Mouse (Mus musculus) embryonic facial prominence, embryonic 12.5 days (tissue): ENCODE data around the gene D17H6S53E. TPM values are rescaled to one million over a fixed set of nuclear protein-coding genes. Genes with fewer than 3 reads are reported as not detected.

Experiments
- ATAC-seq: fragments of 200-750 bp; cut with Nextera tagmentation; 2 replicates; pipeline ENCODE4 v1.8.0; 2017; ENCODE audit not compliant: insufficient number of reproducible peaks, insufficient read depth, low FRiP score, low TSS enrichment
- H3K27ac ChIP-seq: fragments of 300-500 bp; sonication (generic); 2 replicates; pipeline ENCODE4 v1.5.1; 2016; ENCODE audit warnings: mild to moderate bottlenecking
- H3K27me3 ChIP-seq: fragments of 300-500 bp; sonication (generic); 2 replicates; pipeline ENCODE4 v1.6.1; 2016; ENCODE audit warnings: mild to moderate bottlenecking, moderate library complexity
- H3K36me3 ChIP-seq: fragments of 300-500 bp; sonication (generic); 2 replicates; pipeline ENCODE4 v1.6.1; 2016; ENCODE audit warnings: mild to moderate bottlenecking
- H3K4me1 ChIP-seq: fragments of 300-500 bp; sonication (generic); 2 replicates; pipeline ENCODE4 v1.6.1; 2016
- H3K4me2 ChIP-seq: fragments of 300-500 bp; sonication (generic); replicated peaks from 2 replicates; pipeline ENCODE4 v1.6.1; 2016; ENCODE audit warnings: mild to moderate bottlenecking, moderate library complexity
- H3K4me3 ChIP-seq: fragments of 300-500 bp; sonication (generic); 2 replicates; pipeline ENCODE4 v1.5.1; 2016; ENCODE audit warnings: mild to moderate bottlenecking
- H3K9ac ChIP-seq: fragments of 300-500 bp; sonication (generic); 2 replicates; pipeline ENCODE4 v1.6.1; 2016; ENCODE audit warnings: mild to moderate bottlenecking, moderate library complexity
- H3K9me3 ChIP-seq: fragments of 300-500 bp; sonication (generic); 2 replicates; pipeline ENCODE4 v1.6.1; 2016; ENCODE audit warnings: mild to moderate bottlenecking, moderate library complexity
- WGBS: fragments of 180-500 bp; shearing (Covaris S2); methylation state at CpG from one replicate; pipeline ENCODE4 v1.1.7; 2016; 5-methylcytosine and 5-hydroxymethylcytosine counted together
- polyA plus RNA-seq: library from polyadenylated mRNA; unstranded; fragments of >200 nt; fragmentation: Nextera tagmentation; extraction: Ambion mirVana; gene quantifications from 2 replicates; pipeline ENCODE4 v1.2.1, GENCODE M21; 2016

D17H6S53E gene
- polyA plus RNA-seq, 1 experiment from 2014 or later = 10.7 TPM

GRCm38 (mm10) chr17:35157254-35157653, 31.1 kb downstream of the D17H6S53E start:
- Histone ChIP-seq H3K4me1 (peaks cover 16% of the 10 kb centered on the region), H3K4me2 (no peak overlapping the region), H3K36me3 (peaks cover 100% of the 10 kb centered on the region), H3K27ac (no peak overlapping the region), H3K9me3 (no peaks in the 10 kb centered on the region), H3K27me3 (no peaks in the 10 kb centered on the region), H3K4me3 (no peak overlapping the region), H3K9ac (no peak overlapping the region)
- ATAC-seq = no peak
- 92% methylated on average over 8 of the region's 8 CpGs for WGBS

- peak; percentile 20; the same call in 1 of the 2 replicates for ATAC-seq
- H3K4me3 ChIP-seq = no peak overlapping the region
- 96% methylated on average over 8 of the region's 8 CpGs for WGBS
- no peak overlapping the region for H3K4me2 ChIP-seq
- peaks cover 20% of the 10 kb centered on the region for H3K4me1 ChIP-seq
- no peak overlapping the region for H3K27ac ChIP-seq
- H3K36me3 ChIP-seq = peaks cover 96% of the 10 kb centered on the region
- no peak overlapping the region for H3K9ac ChIP-seq
- H3K27me3 ChIP-seq = no peaks in the 10 kb centered on the region
- no peaks in the 10 kb centered on the region for H3K9me3 ChIP-seq
Measured at GRCm38 (mm10) chr17:35157661-35158175, 31.5 kb downstream of the D17H6S53E start.

- Histone ChIP-seq H3K4me2 (no peak overlapping the region), H3K9me3 (no peaks in the 10 kb centered on the region), H3K9ac (no peak overlapping the region), H3K4me3 (no peak overlapping the region), H3K36me3 (peaks cover 83% of the 10 kb centered on the region), H3K27me3 (no peaks in the 10 kb centered on the region), H3K27ac (no peak overlapping the region), H3K4me1 (peaks cover 24% of the 10 kb centered on the region)
- ATAC-seq = no peak
- 93% methylated on average over 16 of the region's 16 CpGs for WGBS
Measured at GRCm38 (mm10) chr17:35158850-35159593, 32.8 kb downstream of the D17H6S53E start.

- ATAC-seq = no peak
- WGBS = 82% methylated on average over 7 of the region's 7 CpGs
- H3K9ac ChIP-seq = no peak overlapping the region
- no peaks in the 10 kb centered on the region for H3K27me3 ChIP-seq
- peaks cover 77% of the 10 kb centered on the region for H3K36me3 ChIP-seq
- peaks cover 22% of the 10 kb centered on the region for H3K4me1 ChIP-seq
- H3K4me3 ChIP-seq = no peak overlapping the region
- H3K27ac ChIP-seq = no peak overlapping the region
- H3K4me2 ChIP-seq = no peak overlapping the region
- no peaks in the 10 kb centered on the region for H3K9me3 ChIP-seq
Measured at GRCm38 (mm10) chr17:35159638-35160037, 33.5 kb downstream of the D17H6S53E start.

- no peak overlapping the region for H3K4me3 ChIP-seq
- peaks cover 59% of the 10 kb centered on the region for H3K36me3 ChIP-seq
- 87% methylated on average over 11 of the region's 11 CpGs for whole genome bisulfite sequencing
Measured at GRCm38 (mm10) chr17:35161421-35161820, 35.2 kb downstream of the D17H6S53E start.

GRCm38 (mm10) chr17:35162121-35162520, 35.9 kb downstream of the D17H6S53E start:
- 77% methylated on average over 14 of the region's 14 CpGs for WGBS
- no peaks in the 10 kb centered on the region for H3K27me3 ChIP-seq
- peak overlapping the region; percentile 95 for H3K4me2 ChIP-seq
- H3K9ac ChIP-seq = peak overlapping the region; percentile 100; the same call in 1 of the 2 replicates
- no peak for ATAC-seq
- peaks cover 18% of the 10 kb centered on the region for H3K4me1 ChIP-seq
- peak overlapping the region; percentile 99 for H3K4me3 ChIP-seq
- H3K36me3 ChIP-seq = peaks cover 52% of the 10 kb centered on the region
- H3K9me3 ChIP-seq = no peaks in the 10 kb centered on the region
- H3K27ac ChIP-seq = no peak overlapping the region

More at GRCm38 (mm10) chr17:35161421-35161820, 35.2 kb downstream of the D17H6S53E start:
- no peak for ATAC-seq
- Histone ChIP-seq H3K27me3 (no peaks in the 10 kb centered on the region), H3K9ac (no peak overlapping the region), H3K27ac (no peak overlapping the region), H3K4me2 (peak overlapping the region; percentile 95; the same call in 1 of the 2 replicates), H3K4me1 (peaks cover 16% of the 10 kb centered on the region), H3K9me3 (no peaks in the 10 kb centered on the region)

- Histone ChIP-seq H3K4me1 (peaks cover 18% of the 10 kb centered on the region), H3K9ac (peak overlapping the region; percentile 100), H3K9me3 (no peaks in the 10 kb centered on the region), H3K4me3 (peak overlapping the region; percentile 99), H3K27me3 (no peaks in the 10 kb centered on the region), H3K4me2 (peak overlapping the region; percentile 95), H3K27ac (no peak overlapping the region), H3K36me3 (peaks cover 46% of the 10 kb centered on the region)
- WGBS = 50% methylated on average over 12 of the region's 12 CpGs
- no peak for ATAC-seq
Measured at GRCm38 (mm10) chr17:35162730-35163129, 36.6 kb downstream of the D17H6S53E start.

GRCm38 (mm10) chr17:35163326-35164081, 37.3 kb downstream of the D17H6S53E start:
- WGBS = 12% methylated on average over 8 of the region's 8 CpGs
- no peaks in the 10 kb centered on the region for H3K9me3 ChIP-seq
- H3K9ac ChIP-seq = peak overlapping the region; percentile 100
- peaks cover 38% of the 10 kb centered on the region for H3K36me3 ChIP-seq
- peak overlapping the region; percentile 97 for H3K27ac ChIP-seq
- no peak for ATAC-seq
- H3K4me3 ChIP-seq = peak overlapping the region; percentile 99
- H3K27me3 ChIP-seq = no peaks in the 10 kb centered on the region
- H3K4me2 ChIP-seq = peak overlapping the region; percentile 95
- H3K4me1 ChIP-seq = peaks cover 18% of the 10 kb centered on the region

GRCm38 (mm10) chr17:35164218-35164567, 38.0 kb downstream of the D17H6S53E start:
- no peaks in the 10 kb centered on the region for H3K27me3 ChIP-seq
- H3K27ac ChIP-seq = peak overlapping the region; percentile 97
- H3K4me3 ChIP-seq = peak overlapping the region; percentile 99
- H3K4me2 ChIP-seq = peak overlapping the region; percentile 95
- WGBS = under 1% methylated on average over 25 of the region's 28 CpGs
- H3K9me3 ChIP-seq = no peaks in the 10 kb centered on the region
- H3K9ac ChIP-seq = peak overlapping the region; percentile 100
- H3K36me3 ChIP-seq = peaks cover 32% of the 10 kb centered on the region
- H3K4me1 ChIP-seq = peaks cover 18% of the 10 kb centered on the region
- no peak; the same call in 1 of the 2 replicates for ATAC-seq

- Histone ChIP-seq H3K36me3 (peaks cover 25% of the 10 kb centered on the region), H3K27ac (peak within 1 kb of the TSS; percentile 97), H3K27me3 (no peaks in the 10 kb centered on the region), H3K4me3 (peak within 1 kb of the TSS; percentile 99), H3K9ac (peak within 1 kb of the TSS; percentile 100), H3K9me3 (no peaks in the 10 kb centered on the region), H3K4me1 (peaks cover 18% of the 10 kb centered on the region), H3K4me2 (peak within 1 kb of the TSS; percentile 95)
- peak; percentile 93 for ATAC-seq
- WGBS = under 1% methylated on average over 78 of the region's 89 CpGs
Measured at GRCm38 (mm10) chr17:35164568-35165450, 38.6 kb downstream of the D17H6S53E start, which contains the start of gene Prrc2a. Prrc2a (minus strand) TSS chr17:35164897.
